Mouse (Mus musculus): Measurements from ENCODE around the gene Kcnq1.

- TF ChIP-seq USF1 (IDR thresholded peaks at IDR 0.05; ENCODE audit: low read depth) (no peak), CTCF (IDR thresholded peaks at IDR 0.05; ENCODE audit: control insufficient read depth, insufficient read depth, insufficient read length) (no peak), MYOD1 (IDR thresholded peaks at IDR 0.05; ENCODE audit: control insufficient read depth, insufficient read length, low read depth) (no peak), MYOG (IDR thresholded peaks at IDR 0.05; ENCODE audit: control insufficient read depth, extremely low read depth, insufficient read length) (no peak), CEBPB (IDR thresholded peaks at IDR 0.05; ENCODE audit: low read depth) (no peak)
These were observed 8.6 kb downstream of the Kcnq1 start for GRCm38 (mm10) chr7:143114773-143115172.

Measured in C2C12 (cell line).